Mouse (Mus musculus) liver, adult 2 months (tissue): ENCODE results near the gene Slc38a3.

Experiments used
- CTCF ChIP-seq: fragments of 200-500 bp; IDR thresholded peaks from 2 replicates; pipeline ENCODE4 v1.5.1; 2011; ENCODE audit warnings: low read depth, low read length, control low read depth
- POLR2A ChIP-seq: fragments of 200-500 bp; IDR thresholded peaks from 2 replicates; pipeline ENCODE4 v1.6.1; 2011; ENCODE audit warnings: low read length, control low read depth; ENCODE audit not compliant: insufficient read depth; ENCODE audit errors: extremely low read depth

DNA sequence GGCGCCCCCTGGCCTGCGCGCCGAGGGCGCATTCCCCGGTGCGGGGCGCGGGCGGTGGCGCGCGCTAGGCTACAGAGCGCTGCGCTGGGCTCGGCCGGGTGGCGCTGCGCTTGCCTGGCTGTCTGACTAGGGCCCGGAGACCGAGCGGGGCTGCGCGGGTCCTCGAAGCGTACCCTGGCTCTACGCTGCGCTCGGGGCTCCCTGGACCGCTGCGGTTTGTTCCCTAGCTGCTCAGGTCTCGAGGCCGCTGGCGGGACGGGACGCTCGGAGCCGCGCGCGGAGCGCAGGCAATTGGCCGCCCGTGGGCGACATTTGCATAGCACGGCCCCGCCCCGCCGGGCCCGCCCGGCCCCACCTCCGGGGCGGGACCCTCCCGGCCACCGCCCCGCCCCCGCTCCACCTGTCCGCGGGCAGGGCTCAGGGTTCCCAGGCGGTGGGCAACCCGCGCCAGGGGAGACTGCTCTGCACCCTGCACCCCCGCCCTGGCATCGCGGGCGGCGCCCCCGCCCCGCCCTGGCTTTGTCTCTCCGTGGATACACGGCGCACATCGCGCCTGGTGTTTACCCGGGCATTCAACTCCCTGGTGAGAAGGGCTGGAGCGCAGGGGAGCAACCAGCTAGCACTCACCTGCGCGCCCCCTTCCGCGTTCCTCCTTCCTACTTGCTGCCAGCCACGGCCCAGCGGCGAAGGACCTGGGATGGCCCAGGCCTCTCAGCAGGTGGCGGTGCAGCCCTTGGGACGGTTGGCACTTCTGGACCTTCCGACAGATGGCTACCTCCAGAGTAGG is 40.6 kb upstream of the Slc38a3 start, which contains the start of gene Sema3f:
- TF ChIP-seq CTCF (peak; percentile 70), POLR2A (peak; percentile 72; the same call in 1 of the 2 replicates)
